Mouse (Mus musculus): ENCODE results near the gene Ccl4.

GRCm38 (mm10) chr11:83616586-83616985 is 45.8 kb upstream of the Ccl4 start:
- TF ChIP-seq CTCF (IDR thresholded peaks at IDR 0.05; ENCODE audit: insufficient read depth, low read length) (no peak), POLR2A (IDR thresholded peaks at IDR 0.05; ENCODE audit: borderline replicate concordance, extremely low read depth, low read depth, low read length) (no peak)

Measured in lung, adult 2 months (tissue).